Mouse (Mus musculus) ES-Bruce4 (cell line): ENCODE data around the gene Toe1.

Source experiments
- CTCF ChIP-seq: IDR thresholded peaks from one replicate; pipeline ENCODE4 v1.8.1; 2011; ENCODE audit warnings: low read depth, low read length
- POLR2A ChIP-seq: IDR thresholded peaks from one replicate; pipeline ENCODE4 v1.8.1; 2011; ENCODE audit warnings: low read length; ENCODE audit not compliant: insufficient read depth

GRCm38 (mm10) chr4:116781366-116781765 is 26.1 kb downstream of the Toe1 start:
- TF ChIP-seq CTCF: no peak
- TF ChIP-seq POLR2A: no peak
